Mouse (Mus musculus) CH12F3 (cell line): ENCODE measurements around the gene Msh3.
"Not testable (repeated sequence)": the region's sequence is repeated elsewhere in the genome, so short reads cannot be mapped to it uniquely, and the experiment has no call there.

Experiments used
- in situ Hi-C: fragments of 300-500 bp; cut with MboI; formaldehyde crosslinking; loops from 2 replicates; pipeline ENCODE4 v1.14.3; 2020; ENCODE audit warnings: low sequenced_read_pairs

Gene Msh3

GRCm38 (mm10) chr13:92261329-92261728 is 93.5 kb downstream of the Msh3 start:
- in situ Hi-C loops, result no loop called here

GRCm38 (mm10) chr13:92255480-92255879 is 99.3 kb downstream of the Msh3 start:
- in situ Hi-C loops, result no loop called here

- in situ Hi-C loops, result no loop called here
Observed at GRCm38 (mm10) chr13:92253850-92254249, 101.0 kb downstream of the Msh3 start.

DNA sequence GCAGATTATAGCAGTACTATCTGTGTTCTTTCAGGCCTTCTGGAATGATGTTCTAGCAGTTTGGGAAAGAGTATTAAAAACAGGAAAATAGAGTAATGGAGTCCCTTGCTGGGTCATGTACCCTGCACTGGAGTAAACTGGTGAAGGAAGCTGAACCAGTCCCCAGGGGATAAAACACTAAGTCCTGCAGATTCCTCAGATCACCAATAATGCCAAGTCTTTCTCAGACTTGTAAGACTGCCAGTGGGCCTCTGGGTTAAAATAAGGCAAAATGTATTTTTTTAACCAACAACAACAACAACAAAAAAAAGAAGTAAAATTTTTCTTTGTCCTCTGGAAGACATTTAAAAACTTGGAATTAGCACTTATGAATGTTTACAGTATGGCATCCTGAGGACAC is 102.5 kb downstream of the Msh3 start:
- in situ Hi-C loops, result no loop called here

DNA sequence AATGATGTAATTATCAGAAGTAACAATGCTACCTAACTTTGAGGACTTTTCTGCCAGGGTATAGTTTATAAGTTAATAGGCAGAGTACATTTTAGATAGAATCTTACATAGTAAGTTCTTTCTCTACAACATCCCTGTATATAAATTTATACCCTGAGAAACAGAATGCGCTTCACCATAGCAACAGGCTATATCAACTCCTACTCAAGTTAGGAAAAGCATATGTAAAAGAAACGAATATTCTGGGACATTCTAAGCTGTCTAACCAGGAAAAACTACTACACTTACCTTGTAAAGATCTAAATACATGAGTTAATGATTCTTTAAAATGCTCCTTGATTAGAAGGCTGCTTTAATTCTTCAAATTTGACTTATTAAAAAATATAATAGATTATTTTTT is 107.2 kb downstream of the Msh3 start:
- in situ Hi-C loops, result no loop called here

DNA sequence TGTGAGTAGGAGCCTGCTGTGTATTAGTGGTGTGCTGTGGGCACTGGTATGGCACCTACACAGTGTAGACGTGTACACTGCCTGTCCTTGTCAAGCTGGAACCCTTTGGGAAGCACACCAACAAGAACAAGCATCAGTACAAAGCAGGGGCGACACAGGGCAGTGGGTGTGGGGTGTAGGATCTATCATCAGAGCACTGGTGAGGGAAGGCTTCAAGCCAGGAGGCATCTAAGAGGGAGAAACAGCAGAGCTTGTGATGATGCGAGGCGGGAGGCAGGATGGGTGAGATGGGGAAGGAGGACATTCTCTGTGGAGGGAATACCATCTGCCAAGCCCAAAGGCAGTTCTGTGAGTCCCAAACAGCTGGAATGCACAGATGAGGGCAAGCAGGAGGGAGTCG is 107.8 kb downstream of the Msh3 start:
- in situ Hi-C loops, result no loop called here

DNA sequence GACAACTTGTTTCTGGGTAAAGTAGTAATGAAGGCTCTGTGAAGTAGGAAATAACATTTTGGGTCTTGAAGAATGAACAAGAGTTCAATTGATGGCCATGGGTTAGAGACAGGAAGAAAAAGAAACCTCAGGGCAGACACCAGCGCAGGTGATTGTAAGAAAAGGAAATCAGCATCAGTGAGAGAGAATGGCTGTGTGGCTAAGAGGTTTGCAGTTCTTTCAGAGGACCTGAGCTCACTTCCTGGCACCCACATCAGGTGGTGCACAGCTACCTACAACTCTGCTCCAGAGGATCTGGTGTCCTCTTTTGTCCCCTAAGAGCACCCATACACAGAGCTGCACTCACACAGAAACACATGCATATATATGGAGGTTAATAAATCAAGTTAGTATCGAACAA is 110.1 kb downstream of the Msh3 start:
- in situ Hi-C loops, result no loop called here

GRCm38 (mm10) chr13:92241426-92241825 is 113.4 kb downstream of the Msh3 start:
- in situ Hi-C loops, result no loop called here

GRCm38 (mm10) chr13:92237887-92238286 is 116.9 kb downstream of the Msh3 start:
- in situ Hi-C loops, result no loop called here

- in situ Hi-C loops, result no loop called here
Observed at GRCm38 (mm10) chr13:92237016-92237415, 117.8 kb downstream of the Msh3 start.

- in situ Hi-C loops, result no loop called here
Observed at GRCm38 (mm10) chr13:92232076-92232938, 122.5 kb downstream of the Msh3 start.

- in situ Hi-C loops, result no loop called here
Observed at GRCm38 (mm10) chr13:92228037-92228436, 126.8 kb downstream of the Msh3 start.

- in situ Hi-C loops, result no loop called here
Observed at GRCm38 (mm10) chr13:92223567-92223966, 131.2 kb downstream of the Msh3 start.

DNA sequence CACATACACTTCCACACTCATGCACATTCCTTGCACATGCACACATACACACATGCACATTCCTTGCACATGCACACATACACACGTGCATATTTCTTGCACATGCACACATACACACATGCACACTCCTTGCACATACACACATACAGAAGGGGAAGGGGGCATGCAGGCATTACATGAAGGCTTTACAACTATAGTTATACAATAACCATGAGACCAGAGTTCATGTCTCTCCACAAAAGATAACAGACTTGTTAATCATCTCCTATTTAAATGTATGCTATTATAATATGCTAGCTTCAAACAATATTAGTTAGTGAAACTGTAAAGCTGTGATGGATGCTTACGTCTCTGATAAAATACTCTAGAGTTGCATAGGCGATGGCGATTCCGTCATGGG is 132.0 kb downstream of the Msh3 start:
- in situ Hi-C loops, result no loop called here

DNA sequence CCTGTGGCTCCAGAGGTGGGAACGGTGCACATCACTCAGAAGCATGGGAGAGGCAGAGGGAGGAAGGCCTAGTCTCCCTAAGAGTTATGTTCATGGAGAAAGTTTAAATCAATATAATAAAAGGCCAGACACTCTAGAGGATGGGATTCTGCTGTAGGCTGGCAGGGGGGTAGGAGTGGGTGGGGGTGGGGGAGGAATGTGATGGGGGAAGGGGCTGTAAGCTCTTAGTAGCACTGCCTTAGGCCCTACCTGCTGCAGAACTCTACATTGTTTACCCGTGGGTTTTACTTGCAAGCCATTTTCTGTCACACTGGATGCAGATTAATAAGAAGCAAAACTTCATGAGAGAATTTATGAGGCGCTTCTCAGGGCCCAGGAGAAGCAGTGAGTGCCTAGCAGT is 135.0 kb downstream of the Msh3 start:
- in situ Hi-C loops, result no loop called here

- in situ Hi-C loops, result no loop called here
Observed at GRCm38 (mm10) chr13:92217216-92217615, 137.6 kb downstream of the Msh3 start.

GRCm38 (mm10) chr13:92196860-92197259 is 157.9 kb downstream of the Msh3 start:
- in situ Hi-C loops, result no loop called here

DNA sequence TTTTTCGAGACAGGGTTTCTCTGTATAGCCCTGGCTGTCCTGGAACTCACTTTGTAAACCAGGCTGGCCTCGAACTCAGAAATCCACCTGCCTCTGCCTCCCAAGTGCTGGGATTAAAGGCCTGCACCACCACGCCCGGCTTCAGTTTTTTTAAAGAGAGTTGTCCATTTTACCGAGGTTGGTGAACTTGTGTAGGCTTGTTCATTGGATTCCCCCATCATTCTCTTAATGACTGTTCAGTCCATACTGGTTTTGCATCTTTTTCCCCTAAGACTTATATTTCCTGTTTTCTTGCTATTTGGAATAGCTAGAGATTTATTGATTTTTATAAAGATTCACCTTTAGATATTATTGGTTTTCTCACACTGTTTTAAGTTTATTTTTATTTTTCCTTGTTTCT is 161.0 kb downstream of the Msh3 start:
- in situ Hi-C loops, result not testable (repeated sequence)

DNA sequence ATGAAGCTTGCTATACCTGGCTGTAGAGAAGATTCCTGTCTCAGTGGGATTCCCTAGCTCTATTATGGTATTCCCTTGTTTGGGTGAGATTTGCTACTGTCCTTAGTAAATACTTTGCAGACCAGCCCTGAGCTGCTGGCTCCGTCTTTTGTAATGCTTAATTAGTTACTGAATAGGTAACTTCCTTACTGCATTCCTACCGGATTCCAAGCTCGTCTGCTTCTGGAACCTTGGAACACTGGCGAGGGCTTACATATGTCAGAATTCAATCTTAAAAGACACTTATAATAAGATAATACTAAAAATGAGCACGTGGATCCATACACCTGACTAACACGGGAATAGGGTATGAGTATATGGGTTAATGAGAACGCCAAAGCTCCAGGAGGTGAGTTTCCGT is 182.1 kb downstream of the Msh3 start:
- in situ Hi-C loops, result not testable (repeated sequence)
